Mouse (Mus musculus) erythroblast, embryonic 14.5 days (primary cell): ENCODE measurements around the gene Krt222.

Experiments
- GATA1 ChIP-seq: IDR thresholded peaks from 2 replicates; pipeline ENCODE4 v1.6.1; 2012; ENCODE audit warnings: low read length, inconsistent platforms, mixed read lengths
- TAL1 ChIP-seq: IDR thresholded peaks from 3 replicates; pipeline ENCODE4 v1.6.1; 2012; ENCODE audit warnings: low read length, inconsistent platforms, mixed read lengths

DNA sequence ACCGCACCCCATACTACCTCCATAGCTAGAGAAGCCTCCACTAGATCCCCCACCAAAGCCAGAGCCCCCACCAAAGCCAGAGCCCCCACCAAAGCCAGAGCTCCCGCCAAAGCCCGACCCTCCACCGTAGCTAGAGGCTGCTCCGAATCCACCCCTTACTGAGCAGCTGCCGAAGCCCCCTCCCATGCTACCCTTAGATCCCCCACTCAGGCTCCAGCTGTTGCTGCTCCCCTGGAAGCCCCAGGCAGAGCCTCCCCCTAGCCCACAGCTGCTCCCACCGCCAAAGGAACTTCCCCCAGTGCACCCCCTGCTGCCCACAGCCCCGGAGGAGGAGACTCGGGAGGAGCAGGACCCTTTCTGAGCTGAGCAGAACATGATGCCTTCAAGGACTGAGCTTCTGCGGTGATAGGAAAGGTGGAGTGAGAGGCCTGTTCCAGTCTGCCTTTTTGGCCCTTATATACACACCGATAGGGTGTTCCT is 41.0 kb upstream of the Krt222 start, which contains the start of gene Krt24:
- TF ChIP-seq GATA1 (no peak), TAL1 (no peak)
